Mouse (Mus musculus) CH12.LX (cell line): ENCODE results near the gene Rars2. TPM values are rescaled to one million over a fixed set of nuclear protein-coding genes. Genes with fewer than 3 reads are reported as not detected.

ENCODE experiments used
- DNase-seq: peaks from one replicate; pipeline ENCODE4 v3.0.0-alpha.2; 2013; ENCODE audit errors: extremely low read depth
- H3K27ac ChIP-seq: 2 replicates; pipeline ENCODE4 v1.5.1; 2012; ENCODE audit warnings: low read depth, mild to moderate bottlenecking, control low read depth, moderate library complexity; ENCODE audit not compliant: insufficient read depth
- H3K27me3 ChIP-seq: replicated peaks from 2 replicates; pipeline ENCODE3; 2012; ENCODE audit warnings: inconsistent platforms
- H3K36me3 ChIP-seq, 2 experiments: replicated peaks in 1 of 2; 2 replicates each; pipeline versions ENCODE3 to v1.6.1; 2012; ENCODE audit warnings: inconsistent platforms in 1 of 2, low read length in 1 of 2, mild to moderate bottlenecking in 1 of 2, mixed read lengths in 1 of 2, moderate library complexity in 1 of 2; ENCODE audit not compliant: control insufficient read depth in 1 of 2, insufficient read depth in 1 of 2
- H3K4me1 ChIP-seq, 2 experiments: 2 replicates each; pipeline ENCODE4 v1.6.1; 2012; ENCODE audit warnings: inconsistent platforms in 1 of 2, moderate library complexity in 1 of 2; ENCODE audit not compliant: insufficient read depth in 2 of 2, control insufficient read depth in 1 of 2
- H3K4me2 ChIP-seq: 2 replicates; pipeline ENCODE4 v1.6.1; 2012; ENCODE audit warnings: low read depth, mild to moderate bottlenecking, control low read depth; ENCODE audit not compliant: poor library complexity, insufficient read depth, severe bottlenecking
- H3K4me3 ChIP-seq, 3 experiments: fragments of 150-350 bp in 1 of 3; sonication (generic) in 1 of 3; replicated peaks in 1 of 3; 2 replicates each; pipeline versions ENCODE3 to v1.5.1; 2011 to 2012; ENCODE audit warnings: low read depth in 2 of 3, low read length in 2 of 3, mild to moderate bottlenecking in 2 of 3, moderate library complexity in 2 of 3, control low read depth in 1 of 3, improper control_type of control experiment in 1 of 3, inconsistent platforms in 1 of 3, mixed read lengths in 1 of 3; ENCODE audit not compliant: poor library complexity in 1 of 3
- H3K79me2 ChIP-seq: replicated peaks from 2 replicates; pipeline ENCODE4 v1.6.1; 2012; ENCODE audit warnings: mild to moderate bottlenecking, moderate library complexity; ENCODE audit not compliant: control insufficient read depth, poor library complexity, insufficient read depth, severe bottlenecking; ENCODE audit errors: extremely low read depth
- H3K9ac ChIP-seq: 2 replicates; pipeline ENCODE4 v1.6.1; 2012; ENCODE audit warnings: low read depth, mild to moderate bottlenecking, control low read depth, moderate library complexity; ENCODE audit not compliant: insufficient read depth
- H3K9me3 ChIP-seq: replicated peaks from 2 replicates; pipeline ENCODE3; 2012; ENCODE audit warnings: low read length, inconsistent platforms, mixed read lengths
- BHLHE40 ChIP-seq: IDR thresholded peaks from 2 replicates; pipeline ENCODE4 v1.6.1; 2011; ENCODE audit warnings: mild to moderate bottlenecking, low read depth, low read length, improper control_type of control experiment
- CHD1 ChIP-seq: IDR thresholded peaks from 2 replicates; pipeline ENCODE4 v1.6.1; 2012; ENCODE audit warnings: low read depth, low read length, improper control_type of control experiment, inconsistent platforms
- EP300 ChIP-seq: IDR thresholded peaks from 2 replicates; pipeline ENCODE4 v1.6.1; 2011; ENCODE audit warnings: low read length, improper control_type of control experiment
- IRF4 ChIP-seq: IDR thresholded peaks from 2 replicates; pipeline ENCODE4 v1.6.1; 2014; ENCODE audit warnings: low read depth, mild to moderate bottlenecking, inconsistent platforms, low read length, improper control_type of control experiment
- JUN ChIP-seq: IDR thresholded peaks from 2 replicates; pipeline ENCODE4 v1.6.1; 2011; ENCODE audit warnings: low read depth, mild to moderate bottlenecking, low read length, improper control_type of control experiment, moderate library complexity; ENCODE audit not compliant: insufficient read depth
- JUND ChIP-seq: conservative IDR thresholded peaks from 2 replicates; pipeline ENCODE4 v1.6.1; 2011; ENCODE audit warnings: low read depth, low read length, improper control_type of control experiment
- MAX ChIP-seq: IDR thresholded peaks from 2 replicates; pipeline ENCODE4 v1.6.1; 2011; ENCODE audit warnings: low read length, improper control_type of control experiment
- MXI1 ChIP-seq: IDR thresholded peaks from 2 replicates; pipeline ENCODE4 v1.6.1; 2011; ENCODE audit warnings: mild to moderate bottlenecking, low read depth, low read length, improper control_type of control experiment
- NELFE ChIP-seq: IDR thresholded peaks from 2 replicates; pipeline ENCODE4 v1.6.1; 2011; ENCODE audit warnings: low read depth, low read length, improper control_type of control experiment
- POLR2A ChIP-seq: IDR thresholded peaks from 2 replicates; pipeline ENCODE4 v1.6.1; 2011; ENCODE audit warnings: low read depth, mild to moderate bottlenecking, improper control_type of control experiment, low read length
- USF1 ChIP-seq: IDR thresholded peaks from 2 replicates; pipeline ENCODE4 v1.6.1; 2014; ENCODE audit warnings: low read depth, mild to moderate bottlenecking, inconsistent platforms, low read length, improper control_type of control experiment
- ZMIZ1 ChIP-seq: IDR thresholded peaks from 2 replicates; pipeline ENCODE4 v1.6.1; 2012; ENCODE audit warnings: low read depth, mild to moderate bottlenecking, inconsistent platforms, low read length, improper control_type of control experiment
- dilution Hi-C: fragments of 300-500 bp; cut with MboI; formaldehyde crosslinking; loops from 2 replicates; pipeline ENCODE4 v1.14.3; 2020; ENCODE audit warnings: low sequenced_read_pairs; ENCODE audit not compliant: extremely low pct_unique_long_range_greater_than_20kb, extremely low pct_ligation_motif_present
- in situ Hi-C: fragments of 300-500 bp; cut with MboI; formaldehyde crosslinking; loops from 3 replicates; pipeline ENCODE4 v1.14.3; 2019; ENCODE audit warnings: low sequenced_read_pairs, low pct_ligation_motif_present, low pct_unique_long_range_greater_than_20kb, mixed read lengths
- polyA plus RNA-seq: library from polyadenylated mRNA; unstranded; fragments of >175 nt; gene quantifications from 2 replicates; pipeline ENCODE4 v1.2.1, GENCODE M21; 2012; ENCODE audit warnings: low read depth; ENCODE audit not compliant: insufficient read length
- total RNA-seq, 2 experiments: library from RNA; depleted of rRNA; stranded (reverse); fragments of 300-350 nt in 1 of 2; fragments of >200 nt in 1 of 2; gene quantifications; 2 replicates each; pipeline ENCODE4 v1.2.3; 2012 to 2014

Gene Rars2
- total and polyA plus RNA-seq, 3 experiments: 45.4 to 72.6 (median 61.4) TPM

DNA sequence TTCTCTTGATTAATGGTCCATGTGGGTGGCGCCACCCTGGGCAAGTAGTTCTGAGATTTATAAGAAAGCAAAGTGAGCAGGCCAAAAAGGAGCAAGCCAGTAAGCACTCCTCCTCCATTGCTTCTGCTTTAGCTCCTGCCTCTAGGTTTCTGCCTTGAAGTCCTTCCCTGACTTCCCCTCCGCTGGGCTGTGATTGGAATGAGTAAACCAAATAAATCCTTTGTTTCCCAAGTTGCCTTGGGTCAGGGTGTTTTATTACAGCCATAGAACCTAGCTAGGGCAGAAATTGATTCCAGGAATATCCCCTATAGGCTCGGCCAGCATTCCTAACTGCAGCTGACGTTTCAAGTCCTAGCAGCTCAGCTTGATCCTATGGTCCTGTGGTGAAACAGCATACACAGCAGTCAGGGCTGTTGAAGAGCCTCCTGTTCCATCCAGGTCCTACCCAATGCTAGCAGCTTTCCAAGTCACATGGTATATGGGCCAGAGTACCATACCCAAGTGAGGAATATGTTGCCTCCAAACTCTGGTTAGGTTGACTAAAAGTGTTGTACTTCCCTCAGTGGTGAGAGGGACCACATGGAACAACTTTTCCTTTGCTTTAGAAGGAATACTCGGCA, 25.1 kb downstream of the Rars2 start:
- H3K9ac ChIP-seq: no peak overlapping the region
- no peaks in the 10 kb centered on the region for H3K4me1 ChIP-seq
- DNase-seq: no peak
- TF ChIP-seq MXI1 (no peak), BHLHE40 (no peak), CHD1 (no peak), IRF4 (no peak), ZMIZ1 (no peak)
- no peaks in the 10 kb centered on the region for H3K79me2 ChIP-seq
- H3K36me3 ChIP-seq: peaks cover 34 to 77% of the 10 kb centered on the region in 2 experiments
- in situ Hi-C loops: no loop called here
- no peaks in the 10 kb centered on the region for H3K27me3 ChIP-seq
- H3K9me3 ChIP-seq: no peaks in the 10 kb centered on the region
- dilution Hi-C loops: no loop called here
- no peak overlapping the region for H3K4me2 ChIP-seq
- no peak overlapping the region for H3K27ac ChIP-seq
- no peak overlapping the region for H3K4me3 ChIP-seq

DNA sequence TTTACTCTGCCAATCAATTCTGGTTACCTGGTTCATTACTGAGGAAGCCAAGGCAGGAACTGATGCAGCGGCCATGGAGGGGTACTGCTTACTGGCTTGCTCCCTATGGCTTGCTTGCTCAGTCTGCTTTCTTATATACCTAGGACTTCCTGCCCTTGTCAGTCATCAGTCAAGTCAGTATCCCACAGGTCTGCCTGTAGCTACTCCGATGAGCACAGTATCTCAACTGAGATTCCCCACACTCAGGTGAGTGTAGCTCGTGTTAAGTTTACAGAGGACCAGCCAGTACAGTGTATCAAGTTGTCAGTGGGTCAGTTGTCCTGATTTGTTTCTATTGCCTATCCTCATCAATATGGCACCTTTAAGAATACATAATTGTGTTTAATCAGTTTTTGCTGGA, 26.0 kb downstream of the Rars2 start:
- dilution Hi-C loops: no loop called here

DNA sequence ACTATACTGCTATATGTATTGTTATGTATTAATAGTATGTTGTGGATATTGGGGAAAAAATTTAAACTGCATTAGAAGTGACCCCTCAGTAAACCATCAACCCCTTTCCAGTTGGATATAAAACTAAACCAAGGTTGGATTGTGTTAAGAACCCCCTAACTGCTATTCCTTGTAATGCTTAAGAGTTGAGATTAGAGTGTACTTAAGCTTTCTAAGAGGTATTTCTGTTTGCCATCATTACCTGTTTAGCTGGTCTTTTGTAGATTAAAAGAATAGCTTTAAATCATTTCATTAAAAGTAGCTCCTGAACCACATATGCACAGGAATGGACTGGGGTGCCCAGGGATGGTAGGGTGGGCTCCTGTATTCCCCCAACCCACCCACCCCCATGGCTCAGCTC, 30.0 kb downstream of the Rars2 start:
- dilution Hi-C loops: no loop called here
- H3K4me1 ChIP-seq: no peaks in the 10 kb centered on the region
- TF ChIP-seq MAX: no peak
- TF ChIP-seq USF1: no peak
- TF ChIP-seq JUN: no peak
- no peak for TF ChIP-seq JUND
- TF ChIP-seq, all 38 proteins: peak for 0

More for the DNA sequence above, 26.0 kb downstream of the Rars2 start:
- Histone ChIP-seq H3K27ac (no peak overlapping the region), H3K9ac (no peak overlapping the region), H3K27me3 (no peaks in the 10 kb centered on the region), H3K4me1 (no peaks in the 10 kb centered on the region), H3K4me2 (no peak overlapping the region), H3K79me2 (no peaks in the 10 kb centered on the region), H3K36me3 (peaks cover 35 to 79% of the 10 kb centered on the region in 2 experiments), H3K4me3 (no peak overlapping the region), H3K9me3 (no peaks in the 10 kb centered on the region)
- TF ChIP-seq NELFE (no peak), ZMIZ1 (no peak), EP300 (no peak), POLR2A (no peak)
- DNase-seq: no peak
- in situ Hi-C loops: no loop called here

More for the DNA sequence above, 30.0 kb downstream of the Rars2 start:
- H3K9ac ChIP-seq: no peak overlapping the region
- no peaks in the 10 kb centered on the region for H3K27me3 ChIP-seq
- H3K27ac ChIP-seq: no peak overlapping the region
- H3K4me3 ChIP-seq: no peak overlapping the region
- in situ Hi-C loops: no loop called here
- DNase-seq: no peak
- no peaks in the 10 kb centered on the region for H3K79me2 ChIP-seq
- no peak overlapping the region for H3K4me2 ChIP-seq
- H3K36me3 ChIP-seq: peaks cover 52 to 81% of the 10 kb centered on the region in 2 experiments
- no peaks in the 10 kb centered on the region for H3K9me3 ChIP-seq
